Mouse (Mus musculus) MEL (cell line): ENCODE data around the gene Ppp2r2c. TPM values are rescaled to one million over a fixed set of nuclear protein-coding genes. Genes with fewer than 3 reads are reported as not detected.

Experiments
- DNase-seq: peaks from one replicate; pipeline ENCODE4 v3.0.0; 2011; ENCODE audit warnings: low read depth, low spot score
- H3K27ac ChIP-seq: 2 replicates; pipeline ENCODE4 v1.5.1; 2012; ENCODE audit warnings: low read depth, mild to moderate bottlenecking, control low read depth, low read length, moderate library complexity; ENCODE audit not compliant: control insufficient read depth
- H3K27me3 ChIP-seq, 2 experiments: fragments of 150-350 bp in 1 of 2; sonication (generic) in 1 of 2; 2 replicates each; pipeline ENCODE4 v1.6.1; 2012; ENCODE audit warnings: low read length in 2 of 2, mild to moderate bottlenecking in 2 of 2, improper control_type of control experiment in 1 of 2, moderate library complexity in 1 of 2; ENCODE audit not compliant: insufficient read depth in 2 of 2, control insufficient read depth in 1 of 2
- H3K36me3 ChIP-seq, 2 experiments: 2 replicates each; pipeline ENCODE4 v1.6.1; 2012 to 2014; ENCODE audit warnings: low read length in 2 of 2, improper control_type of control experiment in 1 of 2, inconsistent platforms in 1 of 2, mild to moderate bottlenecking in 1 of 2; ENCODE audit not compliant: insufficient read depth in 2 of 2, control insufficient read depth in 1 of 2
- H3K4me1 ChIP-seq, 2 experiments: fragments of 150-350 bp in 1 of 2; sonication (generic) in 1 of 2; 2 replicates each; pipeline ENCODE4 v1.6.1; 2012; ENCODE audit warnings: low read length in 2 of 2, improper control_type of control experiment in 1 of 2, mild to moderate bottlenecking in 1 of 2; ENCODE audit not compliant: insufficient read depth in 2 of 2, control insufficient read depth in 1 of 2
- H3K4me3 ChIP-seq, 2 experiments: fragments of 150-350 bp in 1 of 2; sonication (generic) in 1 of 2; 2 replicates each; pipeline ENCODE4 v1.5.1; 2012; ENCODE audit warnings: low read depth in 2 of 2, low read length in 2 of 2, mild to moderate bottlenecking in 2 of 2, moderate library complexity in 2 of 2, control low read depth in 1 of 2, improper control_type of control experiment in 1 of 2; ENCODE audit not compliant: control insufficient read depth in 1 of 2, insufficient read depth in 1 of 2
- H3K79me2 ChIP-seq: 2 replicates; pipeline ENCODE4 v1.6.1; 2012; ENCODE audit warnings: mild to moderate bottlenecking, low read length, moderate library complexity; ENCODE audit not compliant: control insufficient read depth, poor library complexity, insufficient read depth
- H3K9ac ChIP-seq: 2 replicates; pipeline ENCODE4 v1.6.1; 2012; ENCODE audit warnings: low read depth, mild to moderate bottlenecking, control low read depth, low read length, moderate library complexity; ENCODE audit not compliant: control insufficient read depth, poor library complexity, severe bottlenecking
- H3K9me3 ChIP-seq: fragments of 150-350 bp; sonication (generic); replicated peaks from 2 replicates; pipeline ENCODE4 v1.6.1; 2012; ENCODE audit warnings: mild to moderate bottlenecking, low read length, improper control_type of control experiment, moderate library complexity; ENCODE audit not compliant: insufficient read depth
- BHLHE40 ChIP-seq: IDR thresholded peaks from 2 replicates; pipeline ENCODE4 v1.6.1; 2012; ENCODE audit warnings: low read depth, mild to moderate bottlenecking, inconsistent platforms, low read length, improper control_type of control experiment, borderline replicate concordance
- CHD1 ChIP-seq: IDR thresholded peaks from 2 replicates; pipeline ENCODE4 v1.6.1; 2012; ENCODE audit warnings: low read depth, mild to moderate bottlenecking, inconsistent platforms, low read length, improper control_type of control experiment
- E2F4 ChIP-seq: IDR thresholded peaks from 2 replicates; pipeline ENCODE4 v1.6.1; 2011; ENCODE audit warnings: low read depth, low read length, improper control_type of control experiment, borderline replicate concordance
- GABPA ChIP-seq: IDR thresholded peaks from 2 replicates; pipeline ENCODE4 v1.6.1; 2012; ENCODE audit warnings: low read depth, mild to moderate bottlenecking, inconsistent platforms, low read length, improper control_type of control experiment, moderate library complexity
- GATA1 ChIP-seq: IDR thresholded peaks from 2 replicates; pipeline ENCODE4 v1.6.1; 2011; ENCODE audit warnings: low read depth, low read length, improper control_type of control experiment
- HCFC1 ChIP-seq: IDR thresholded peaks from 2 replicates; pipeline ENCODE4 v1.6.1; 2012; ENCODE audit warnings: low read depth, mild to moderate bottlenecking, inconsistent platforms, low read length, improper control_type of control experiment, moderate library complexity
- KAT2A ChIP-seq: conservative IDR thresholded peaks from 2 replicates; pipeline ENCODE4 v1.6.1; 2012; ENCODE audit warnings: low read depth, low read length, improper control_type of control experiment, inconsistent platforms
- MEF2A ChIP-seq: IDR thresholded peaks from 2 replicates; pipeline ENCODE4 v1.6.1; 2014; ENCODE audit warnings: low read depth, mild to moderate bottlenecking, inconsistent platforms, low read length, improper control_type of control experiment; ENCODE audit not compliant: poor library complexity, insufficient replicate concordance, severe bottlenecking; ENCODE audit errors: extremely low read depth
- MXI1 ChIP-seq: IDR thresholded peaks from 2 replicates; pipeline ENCODE4 v1.6.1; 2011; ENCODE audit warnings: mild to moderate bottlenecking, low read depth, low read length, improper control_type of control experiment
- NELFE ChIP-seq: IDR thresholded peaks from 2 replicates; pipeline ENCODE4 v1.6.1; 2011; ENCODE audit warnings: low read depth, low read length, improper control_type of control experiment
- POLR2AphosphoS2 ChIP-seq: IDR thresholded peaks from 2 replicates; pipeline ENCODE4 v1.6.1; 2011; ENCODE audit warnings: low read length, improper control_type of control experiment
- TAL1 ChIP-seq: IDR thresholded peaks from 2 replicates; pipeline ENCODE4 v1.6.1; 2012; ENCODE audit warnings: mild to moderate bottlenecking, inconsistent platforms, low read length, moderate library complexity, mixed read lengths
- TBP ChIP-seq: IDR thresholded peaks from 2 replicates; pipeline ENCODE4 v1.8.0; 2011; ENCODE audit warnings: low read depth, low read length, improper control_type of control experiment
- TCF12 ChIP-seq: IDR thresholded peaks from 2 replicates; pipeline ENCODE4 v1.6.1; 2014; ENCODE audit warnings: low read depth, mild to moderate bottlenecking, inconsistent platforms, low read length, improper control_type of control experiment, moderate library complexity
- UBTF ChIP-seq: IDR thresholded peaks from 2 replicates; pipeline ENCODE4 v1.6.1; 2012; ENCODE audit warnings: low read depth, mild to moderate bottlenecking, inconsistent platforms, low read length, improper control_type of control experiment, moderate library complexity, borderline replicate concordance; ENCODE audit not compliant: insufficient read depth
- USF2 ChIP-seq, 2 experiments: IDR thresholded peaks; 2 replicates each; pipeline ENCODE4 v1.6.1; 2011 to 2012; ENCODE audit warnings: improper control_type of control experiment in 2 of 2, low read length in 2 of 2, borderline replicate concordance in 1 of 2, inconsistent platforms in 1 of 2, low read depth in 1 of 2, mild to moderate bottlenecking in 1 of 2; ENCODE audit not compliant: insufficient read depth in 1 of 2
- polyA plus RNA-seq, 2 experiments: library from polyadenylated mRNA; stranded (reverse) in 1 of 2; unstranded in 1 of 2; fragments of >175 nt in 1 of 2; fragments of >200 nt in 1 of 2; gene quantifications; 2 replicates each; pipeline versions ENCODE4 v1.2.1 to v1.2.4; 2012; ENCODE audit warnings: low replicate concordance in 2 of 2, low read depth in 1 of 2; ENCODE audit not compliant: insufficient read length in 2 of 2, insufficient read depth in 1 of 2, missing spikeins in 1 of 2
- total RNA-seq: library from RNA; depleted of rRNA; stranded (reverse); fragments of 300-350 nt; gene quantifications from 2 replicates; pipeline ENCODE4 v1.2.3, GENCODE M21; 2012

Ppp2r2c gene
- total and polyA plus RNA-seq, 3 experiments: not detected

- TF ChIP-seq TBP (0 out of 2 replicates have a peak, but pooled peaks have one; percentile 22), E2F4 (no peak), POLR2AphosphoS2 (no peak), BHLHE40 (peak; percentile 57; the same call in 1 of the 2 replicates), NELFE (peak; percentile 80), GATA1 (peak; percentile 57; the same call in 1 of the 2 replicates), UBTF (no peak), MXI1 (peak; percentile 75), USF2 (IDR thresholded peaks at IDR 0.05; ENCODE audit: borderline replicate concordance in 1 of 2, insufficient read depth in 1 of 2, low read depth in 1 of 2, low read length in 2 of 2) (no peak), TCF12 (peak; percentile 69), GABPA (no peak), KAT2A (no peak; the same call in 1 of the 2 replicates)
Observed at GRCm38 (mm10) chr5:36829913-36830879, 38.1 kb upstream of the Ppp2r2c start, which contains the start of gene Man2b2 (continued).

- peaks cover 0 to 13% of the 10 kb centered on the region in 2 experiments; a peak in 2 of 4 replicates for H3K4me1 ChIP-seq
- H3K9ac ChIP-seq: no peak overlapping the region
- no peaks in the 10 kb centered on the region for H3K9me3 ChIP-seq
- no peak overlapping the region for H3K27ac ChIP-seq
- peak; percentile 36; the same call in 1 of the 2 replicates for TF ChIP-seq KAT2A
- TF ChIP-seq HCFC1: peak; percentile 86
- TF ChIP-seq TAL1: no peak
- TF ChIP-seq E2F4: no peak
- TF ChIP-seq MEF2A: no peak
- no peak for TF ChIP-seq CHD1
- TF ChIP-seq, all 39 proteins: peak for 2
- no peaks in the 10 kb centered on the region for H3K27me3 ChIP-seq
- H3K4me3 ChIP-seq: no peak overlapping the region
- DNase-seq: peak; percentile 34
- peaks cover 2 to 3% of the 10 kb centered on the region in 2 experiments; a peak in 1 of 4 replicates for H3K36me3 ChIP-seq
- no peaks in the 10 kb centered on the region; the same call in 1 of the 2 replicates for H3K79me2 ChIP-seq
Observed at GRCm38 (mm10) chr5:36831272-36831671, 37.0 kb upstream of the Ppp2r2c start.
